Mouse (Mus musculus): ENCODE measurements around the gene Prps2.
"Not testable (repeated sequence)": the region's sequence is repeated elsewhere in the genome, so short reads cannot be mapped to it uniquely, and the experiment has no call there.

Gene Prps2

GRCm38 (mm10) chrX:167321233-167321806 is 61.2 kb downstream of the Prps2 start:
- no peak for DNase-seq

- no peak for DNase-seq
These were observed 63.6 kb downstream of the Prps2 start for GRCm38 (mm10) chrX:167318819-167319396.

- no peak for DNase-seq
These were observed 66.8 kb downstream of the Prps2 start for GRCm38 (mm10) chrX:167315766-167316165.

GRCm38 (mm10) chrX:167315093-167315726 is 67.3 kb downstream of the Prps2 start:
- no peak for DNase-seq

- not testable (repeated sequence) for DNase-seq
These were observed 80.5 kb downstream of the Prps2 start for GRCm38 (mm10) chrX:167302061-167302460.

Measured in thymus, postnatal 4 days (tissue).